Mouse (Mus musculus) granulocyte monocyte progenitor cell, adult 5-6 weeks (primary cell): ENCODE measurements around the gene Cst3. TPM values are rescaled to one million over a fixed set of nuclear protein-coding genes. Genes with fewer than 3 reads are reported as not detected.

Source experiments
- ATAC-seq: replicated peaks from 2 replicates; pipeline ENCODE4 v1.8.0; 2016; ENCODE audit warnings: mild to moderate bottlenecking, moderate TSS enrichment, inconsistent platforms; ENCODE audit not compliant: poor library complexity, severe bottlenecking
- total RNA-seq, 2 experiments: library from RNA; stranded (forward) in 1 of 2; stranded (reverse) in 1 of 2; fragments of 200-712, 200-1000 nt in 1 of 2; fragments of >200 nt in 1 of 2; fragmentation: Nextera tagmentation in 1 of 2; gene quantifications; 2 replicates each; pipeline ENCODE4 v1.2.3; 2014 to 2017

Cst3 gene
- total RNA-seq, 2 experiments from 2014 or later = 448 to 469 TPM

DNA sequence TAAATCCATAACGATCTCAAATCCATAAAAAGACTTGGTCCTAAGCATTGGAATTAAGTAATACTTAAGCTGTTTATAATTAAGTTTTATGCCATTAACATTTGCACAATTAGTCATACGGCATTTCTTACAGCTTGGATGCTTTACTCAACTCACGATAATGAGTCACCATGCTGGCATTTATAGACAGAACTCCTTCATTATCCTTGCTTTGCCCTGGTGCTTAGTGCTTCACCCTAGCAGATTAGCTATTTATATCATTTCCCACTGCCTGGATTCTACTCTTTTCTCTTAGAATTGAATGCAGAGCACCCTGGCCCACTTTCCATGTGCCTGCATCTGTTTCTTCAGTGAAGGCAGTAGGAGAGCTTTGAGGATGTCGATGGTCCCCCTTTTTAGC, 18.0 kb downstream of the Cst3 start:
- 0 out of 2 replicates have a peak, but pooled peaks have one; percentile 5 for ATAC-seq

GRCm38 (mm10) chr2:148856630-148857400, 18.7 kb downstream of the Cst3 start:
- ATAC-seq = peak; percentile 95

GRCm38 (mm10) chr2:148851116-148851906, 24.2 kb downstream of the Cst3 start:
- peak; percentile 90 for ATAC-seq

DNA sequence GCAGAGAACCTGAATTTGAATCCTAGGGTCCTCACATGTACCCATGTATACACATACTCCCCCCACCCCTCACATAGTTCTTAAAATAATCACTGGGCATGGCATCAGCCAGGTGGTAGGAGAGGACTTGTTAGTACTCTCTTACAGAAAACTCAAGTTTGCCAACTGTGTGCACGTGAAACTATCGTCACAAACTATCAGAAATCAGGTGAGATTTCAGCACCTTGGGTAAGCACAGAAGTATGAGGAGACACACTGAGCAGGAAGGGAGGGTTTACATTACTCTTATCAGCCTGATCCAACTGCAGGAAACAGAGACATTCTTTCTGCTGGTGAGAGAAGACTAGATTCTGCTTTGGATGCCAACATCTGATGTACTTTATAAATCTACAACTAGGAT, 36.3 kb downstream of the Cst3 start:
- no peak for ATAC-seq

GRCm38 (mm10) chr2:148838075-148838777, 37.3 kb downstream of the Cst3 start:
- ATAC-seq = no peak

DNA sequence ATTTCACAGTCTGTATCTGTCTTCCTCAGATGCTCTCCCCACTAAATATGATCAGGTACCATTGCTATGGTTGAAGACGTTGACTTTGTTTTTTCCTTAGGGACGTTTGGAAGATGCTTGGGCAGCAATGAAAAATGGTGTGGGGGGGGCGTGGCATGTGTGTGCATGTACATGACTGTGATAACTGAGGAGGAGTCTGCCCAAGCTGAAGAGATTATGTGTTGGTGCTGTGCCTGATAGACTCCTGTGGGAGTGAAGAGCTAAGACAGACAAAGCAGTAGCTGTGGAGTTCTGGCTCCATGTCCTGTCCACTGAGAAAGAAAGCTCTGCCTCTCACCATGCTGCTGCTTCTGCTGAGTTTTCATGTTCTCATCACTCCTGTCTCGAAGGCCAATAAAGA, 40.6 kb downstream of the Cst3 start, which contains the start of gene Cst9:
Gene Cst9, plus strand, starts transcription at position 236 of the 400 bp plus-strand sequence.
- no peak for ATAC-seq

GRCm38 (mm10) chr2:148825986-148826385, 49.5 kb downstream of the Cst3 start:
- ATAC-seq = no peak

Other genes with a start within 250 kb of the Cst3 start
- 104 and 106 TPM in 2 replicates for gene Nxt1, start 203.1 kb downstream of the Cst3 start, total RNA-seq (2014; fragmentation: Nextera tagmentation)
- 64.1 and 76.1 TPM in 2 replicates for gene Nxt1, start 203.1 kb downstream of the Cst3 start, total RNA-seq (2017)
- gene Gzf1, start 194.7 kb downstream of the Cst3 start, total RNA-seq (2014; fragmentation: Nextera tagmentation) = 11.2 and 15.5 TPM in 2 replicates
- 18.9 and 19.9 TPM in 2 replicates for gene Gzf1, start 194.7 kb downstream of the Cst3 start, total RNA-seq (2017)
- 0.66 and 0.92 TPM in 2 replicates for gene Napb, start 143.2 kb downstream of the Cst3 start, total RNA-seq (2014; fragmentation: Nextera tagmentation)
- 0.13 and 0.62 TPM in 2 replicates for gene Napb, start 143.2 kb downstream of the Cst3 start, total RNA-seq (2017)
- not detected in 2 replicates for gene Cstl1, start 125.3 kb downstream of the Cst3 start, total RNA-seq (2014; fragmentation: Nextera tagmentation)
- not detected in 2 replicates for gene Cstl1, start 125.3 kb downstream of the Cst3 start, total RNA-seq (2017)
- gene Cst11, start 104.2 kb downstream of the Cst3 start, total RNA-seq (2014; fragmentation: Nextera tagmentation) = not detected in 2 replicates
- not detected in 2 replicates for gene Cst11, start 104.2 kb downstream of the Cst3 start, total RNA-seq (2017)
- gene 8030411F24Rik, start 93.7 kb downstream of the Cst3 start, total RNA-seq (2014; fragmentation: Nextera tagmentation) = not detected in 2 replicates
- gene 8030411F24Rik, start 93.7 kb downstream of the Cst3 start, total RNA-seq (2017) = not detected in 2 replicates
- not detected in 2 replicates for gene Cst12, start 86.3 kb downstream of the Cst3 start, total RNA-seq (2014; fragmentation: Nextera tagmentation)
- not detected in 2 replicates for gene Cst12, start 86.3 kb downstream of the Cst3 start, total RNA-seq (2017)
- gene Cst8, start 76.9 kb downstream of the Cst3 start, total RNA-seq (2014; fragmentation: Nextera tagmentation) = not detected in 2 replicates
- not detected in 2 replicates for gene Cst8, start 76.9 kb downstream of the Cst3 start, total RNA-seq (2017)
- gene Cst13, start 55.6 kb downstream of the Cst3 start, total RNA-seq (2014; fragmentation: Nextera tagmentation) = not detected in 2 replicates
- gene Cst13, start 55.6 kb downstream of the Cst3 start, total RNA-seq (2017) = not detected in 2 replicates
- not detected in 2 replicates for gene Cst9, start 40.5 kb downstream of the Cst3 start, total RNA-seq (2014; fragmentation: Nextera tagmentation)
- gene Cst9, start 40.5 kb downstream of the Cst3 start, total RNA-seq (2017) = not detected in 2 replicates
- not detected in 2 replicates for gene 9230104L09Rik, start 10.7 kb downstream of the Cst3 start, total RNA-seq (2014; fragmentation: Nextera tagmentation)
- not detected in 2 replicates for gene 9230104L09Rik, start 10.7 kb downstream of the Cst3 start, total RNA-seq (2017)
- not detected in 2 replicates for gene Gm1330, start 127.6 kb upstream of the Cst3 start, total RNA-seq (2014; fragmentation: Nextera tagmentation)
- gene Gm1330, start 127.6 kb upstream of the Cst3 start, total RNA-seq (2017) = not detected in 2 replicates
- gene Gm10750, start 141.5 kb upstream of the Cst3 start, total RNA-seq (2014; fragmentation: Nextera tagmentation) = not detected in 2 replicates
- not detected in 2 replicates for gene Gm10750, start 141.5 kb upstream of the Cst3 start, total RNA-seq (2017)